Mouse (Mus musculus): ENCODE data around the gene Lman2l. TPM values are rescaled to one million over a fixed set of nuclear protein-coding genes. Genes with fewer than 3 reads are reported as not detected.

Lman2l gene
- polyA plus RNA-seq, 1 experiment from 2014 or later = 68.2 TPM

DNA sequence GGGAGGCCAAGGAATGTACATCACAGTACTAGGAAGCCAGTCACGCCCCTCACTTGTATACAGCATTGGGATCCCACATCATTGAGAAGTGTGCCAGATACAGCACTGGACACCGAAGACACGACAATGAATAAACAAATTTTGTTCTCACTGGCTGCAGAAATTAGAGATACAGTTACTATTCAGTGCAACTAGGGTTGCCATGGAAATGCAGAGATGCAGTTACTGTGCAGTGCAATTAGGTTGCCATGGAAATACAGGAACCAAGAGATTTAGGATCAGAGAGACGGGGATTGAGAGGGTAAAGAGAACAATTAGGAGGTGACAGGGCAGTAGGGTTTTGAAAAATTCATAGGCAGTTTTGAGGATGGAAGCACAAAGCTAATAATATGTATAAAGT is 43.6 kb downstream of the Lman2l start:
- Histone ChIP-seq H3K36me3 (no peaks in the 10 kb centered on the region), H3K4me3 (no peak overlapping the region), H3K4me2 (replicated peaks) (no peak overlapping the region), H3K9ac (no peak overlapping the region), H3K27me3 (no peaks in the 10 kb centered on the region), H3K27ac (no peak overlapping the region), H3K9me3 (no peaks in the 10 kb centered on the region), H3K4me1 (no peaks in the 10 kb centered on the region)
- WGBS = 64% methylated on average over 4 of the region's 4 CpGs
- no peak for ATAC-seq (ENCODE audit: insufficient number of reproducible peaks, insufficient read depth, low FRiP score, low TSS enrichment)

DNA sequence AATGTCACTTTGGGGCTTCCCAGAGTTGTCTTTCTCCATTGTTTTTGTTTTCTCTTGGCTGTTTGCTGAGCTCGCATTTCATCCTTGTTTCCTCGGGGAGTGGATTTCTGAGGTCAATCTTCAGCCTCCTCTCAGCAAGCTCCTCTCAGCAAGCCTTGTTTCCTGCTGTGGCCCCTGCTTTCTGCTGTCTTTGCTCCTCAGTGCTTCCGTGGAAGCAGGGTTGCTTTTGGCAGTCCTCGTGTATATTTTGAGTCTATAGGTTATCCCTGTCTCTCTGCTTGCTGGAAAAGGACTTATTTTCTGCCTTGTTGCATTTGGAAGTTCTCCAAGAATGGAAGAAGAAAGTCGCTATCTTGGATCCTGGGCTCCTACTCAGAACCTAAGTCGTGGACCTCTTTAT is 48.0 kb downstream of the Lman2l start:
- Histone ChIP-seq H3K4me2 (replicated peaks) (no peak overlapping the region), H3K4me1 (no peaks in the 10 kb centered on the region), H3K9me3 (no peaks in the 10 kb centered on the region), H3K27ac (no peak overlapping the region), H3K9ac (no peak overlapping the region), H3K27me3 (no peaks in the 10 kb centered on the region), H3K36me3 (no peaks in the 10 kb centered on the region), H3K4me3 (no peak overlapping the region)
- ATAC-seq (ENCODE audit: insufficient number of reproducible peaks, insufficient read depth, low FRiP score, low TSS enrichment) = no peak
- WGBS = 21% methylated on average over 6 of the region's 6 CpGs

DNA sequence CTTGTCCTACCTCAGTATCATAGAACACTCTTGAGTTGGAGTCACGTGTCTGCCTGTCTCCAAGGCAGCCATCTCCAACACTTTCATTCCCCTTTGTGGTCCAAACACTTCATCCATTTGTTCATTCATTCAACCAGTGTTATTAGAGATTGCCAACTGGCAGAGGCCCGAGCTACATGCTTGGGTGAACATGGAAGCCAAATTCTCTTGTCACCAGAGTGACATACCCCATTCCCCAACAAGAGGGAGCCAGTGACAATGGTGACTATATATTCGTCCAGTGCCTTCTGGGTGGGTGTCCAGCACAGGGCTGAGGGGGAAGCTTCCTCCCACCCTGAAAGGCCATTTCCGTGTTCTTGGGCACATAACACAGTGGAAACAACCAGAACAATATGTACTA is 65.5 kb downstream of the Lman2l start:
- no peaks in the 10 kb centered on the region for H3K4me1 ChIP-seq
- no peak overlapping the region for H3K4me2 ChIP-seq (replicated peaks)
- H3K9me3 ChIP-seq = no peaks in the 10 kb centered on the region
- no peak overlapping the region for H3K27ac ChIP-seq
- H3K4me3 ChIP-seq = no peak overlapping the region
- H3K9ac ChIP-seq = no peak overlapping the region
- ATAC-seq (ENCODE audit: insufficient number of reproducible peaks, insufficient read depth, low FRiP score, low TSS enrichment) = no peak
- no peaks in the 10 kb centered on the region for H3K36me3 ChIP-seq
- H3K27me3 ChIP-seq = no peaks in the 10 kb centered on the region
- 66% methylated on average over 4 of the region's 4 CpGs for WGBS

DNA sequence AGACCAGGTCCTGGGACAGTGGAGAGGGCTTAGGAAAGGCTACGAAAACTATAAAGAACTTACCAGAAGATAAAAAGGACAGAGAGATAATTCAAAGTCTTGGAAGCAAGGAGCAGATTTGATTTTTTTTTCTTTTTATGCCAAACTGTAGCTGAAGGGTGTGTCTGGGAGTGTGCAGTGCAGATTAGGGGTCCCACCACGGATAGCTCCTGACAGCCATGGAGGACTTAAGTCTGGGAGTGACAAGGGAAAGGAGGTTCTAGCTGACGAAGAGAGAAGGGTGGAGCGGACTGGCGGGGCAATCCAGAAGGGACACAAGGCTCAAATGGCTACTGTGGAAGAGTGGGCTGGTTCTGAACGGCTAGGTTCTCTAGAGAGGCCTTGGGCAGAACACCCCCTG is 66.2 kb downstream of the Lman2l start:
- H3K4me1 ChIP-seq = no peaks in the 10 kb centered on the region
- no peak overlapping the region for H3K9ac ChIP-seq
- H3K36me3 ChIP-seq = no peaks in the 10 kb centered on the region
- H3K9me3 ChIP-seq = no peaks in the 10 kb centered on the region
- no peak overlapping the region for H3K4me3 ChIP-seq
- 79% methylated on average over 6 of the region's 6 CpGs for WGBS
- H3K27me3 ChIP-seq = no peaks in the 10 kb centered on the region
- ATAC-seq (ENCODE audit: insufficient number of reproducible peaks, insufficient read depth, low FRiP score, low TSS enrichment) = no peak
- H3K4me2 ChIP-seq (replicated peaks) = no peak overlapping the region
- no peak overlapping the region for H3K27ac ChIP-seq

DNA sequence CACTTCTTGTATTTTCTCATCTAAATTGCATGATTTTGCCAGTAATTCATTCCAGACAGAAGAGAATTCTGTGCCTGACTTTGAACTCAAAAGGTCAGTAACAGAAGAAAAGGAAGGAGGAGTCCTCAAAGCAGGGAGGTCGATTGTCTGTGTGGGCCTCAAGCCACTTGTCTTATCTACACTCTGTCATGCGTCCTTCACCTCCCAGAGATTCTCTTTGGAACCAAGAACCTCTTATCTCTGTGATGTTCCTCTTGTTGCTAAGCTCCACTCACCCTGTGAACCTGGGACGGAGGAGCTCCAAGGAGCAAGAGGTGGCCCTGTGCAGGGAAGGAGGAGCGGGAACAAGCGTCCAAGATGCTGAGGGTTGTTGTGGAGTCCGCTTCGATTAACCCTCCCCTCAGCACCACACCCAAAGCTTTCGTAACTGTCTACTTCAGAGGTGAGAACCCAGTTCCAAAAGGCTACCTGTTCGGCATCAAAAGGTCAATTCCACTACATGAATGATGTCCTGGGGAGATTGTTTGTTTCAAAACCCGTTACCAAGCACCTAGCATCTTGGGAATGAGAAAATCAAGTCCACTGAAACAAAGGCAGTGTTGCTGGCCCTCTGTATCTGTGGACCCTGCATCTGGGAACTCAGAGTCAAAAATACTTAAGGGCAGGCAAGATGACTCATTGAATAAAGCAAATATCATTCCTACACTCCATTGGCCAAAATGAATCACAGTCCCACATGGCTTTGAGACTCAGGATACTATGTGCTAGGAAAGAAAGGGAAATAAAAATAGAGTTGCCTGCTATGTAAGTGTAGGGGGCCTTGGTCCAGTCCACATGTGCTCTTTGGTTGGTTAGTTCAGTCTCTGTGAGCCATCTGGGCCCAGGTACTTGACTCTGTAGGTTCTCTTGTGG is 72.9 kb downstream of the Lman2l start, which contains the start of gene Fer1l5:
Gene Fer1l5, plus strand, starts transcription at position 358 of the 912 bp plus-strand sequence.
- Histone ChIP-seq H3K27ac (no peak within 1 kb of the TSS), H3K36me3 (no peaks in the 10 kb centered on the region), H3K27me3 (no peaks in the 10 kb centered on the region), H3K9me3 (no peaks in the 10 kb centered on the region), H3K9ac (no peak within 1 kb of the TSS), H3K4me2 (replicated peaks) (no peak within 1 kb of the TSS), H3K4me3 (no peak within 1 kb of the TSS), H3K4me1 (peaks cover 10% of the 10 kb centered on the region)
- WGBS = 78% methylated on average over 10 of the region's 10 CpGs
- no peak for ATAC-seq (ENCODE audit: insufficient number of reproducible peaks, insufficient read depth, low FRiP score, low TSS enrichment)

DNA sequence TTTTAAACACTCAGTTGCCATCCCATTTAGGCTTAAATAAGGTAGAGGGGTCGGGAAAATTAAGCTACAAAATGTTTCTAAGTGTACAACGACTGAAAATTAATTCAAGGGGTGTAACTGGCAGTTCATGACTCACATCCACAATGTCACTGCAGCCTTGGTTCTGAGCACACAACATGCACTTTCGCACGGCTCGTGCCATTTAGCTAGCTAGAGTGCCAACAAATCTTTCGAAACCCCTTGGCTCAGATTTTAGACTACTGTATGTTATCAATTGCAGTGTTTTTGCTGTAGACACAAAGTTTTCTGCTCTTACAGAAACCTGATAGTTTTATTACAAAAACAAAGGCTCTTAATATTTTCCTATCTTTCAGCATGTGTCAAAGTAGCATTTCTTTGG is 74.2 kb downstream of the Lman2l start:
- peaks cover 14% of the 10 kb centered on the region for H3K4me1 ChIP-seq
- no peaks in the 10 kb centered on the region for H3K9me3 ChIP-seq
- H3K4me3 ChIP-seq = no peak overlapping the region
- H3K9ac ChIP-seq = no peak overlapping the region
- peaks cover 5% of the 10 kb centered on the region; the same call in 1 of the 2 replicates for H3K36me3 ChIP-seq
- no peak overlapping the region for H3K27ac ChIP-seq
- no peaks in the 10 kb centered on the region for H3K27me3 ChIP-seq
- ATAC-seq (ENCODE audit: insufficient number of reproducible peaks, insufficient read depth, low FRiP score, low TSS enrichment) = no peak
- no peak overlapping the region for H3K4me2 ChIP-seq (replicated peaks)
- WGBS = 84% methylated on average over 6 of the region's 6 CpGs

Other genes with a start within 250 kb of the Lman2l start
- gene Uggt1, start 200.6 kb downstream of the Lman2l start, polyA plus RNA-seq (2016; fragmentation: Nextera tagmentation; extraction: Ambion mirVana) = 52.7 and 54.7 TPM in 2 replicates
- gene Neurl3, start 170.6 kb downstream of the Lman2l start, polyA plus RNA-seq (2016; fragmentation: Nextera tagmentation; extraction: Ambion mirVana) = 0.80 and 0.90 TPM in 2 replicates
- 5.1 and 5.8 TPM in 2 replicates for gene Arid5a, start 137.5 kb downstream of the Lman2l start, polyA plus RNA-seq (2016; fragmentation: Nextera tagmentation; extraction: Ambion mirVana)
- 54.1 and 58.7 TPM in 2 replicates for gene Kansl3, start 76.1 kb downstream of the Lman2l start, polyA plus RNA-seq (2016; fragmentation: Nextera tagmentation; extraction: Ambion mirVana)
- gene Fer1l5, start 73.0 kb downstream of the Lman2l start, polyA plus RNA-seq (2016; fragmentation: Nextera tagmentation; extraction: Ambion mirVana) = 1.3 and 2.1 TPM in 2 replicates
- 15.3 and 16.1 TPM in 2 replicates for gene Cnnm4, start 26.3 kb upstream of the Lman2l start, polyA plus RNA-seq (2016; fragmentation: Nextera tagmentation; extraction: Ambion mirVana)
- gene Cnnm3, start 66.6 kb upstream of the Lman2l start, polyA plus RNA-seq (2016; fragmentation: Nextera tagmentation; extraction: Ambion mirVana) = 4.3 and 5.6 TPM in 2 replicates
- 19.2 and 24.0 TPM in 2 replicates for gene Ankrd23, start 91.6 kb upstream of the Lman2l start, polyA plus RNA-seq (2016; fragmentation: Nextera tagmentation; extraction: Ambion mirVana)
- 0.49 TPM in 1 of 2 replicates, not detected in the other for gene Gm42417, start 94.2 kb upstream of the Lman2l start, polyA plus RNA-seq (2016; fragmentation: Nextera tagmentation; extraction: Ambion mirVana)
- 20.4 and 23.9 TPM in 2 replicates for gene Ankrd39, start 102.2 kb upstream of the Lman2l start, polyA plus RNA-seq (2016; fragmentation: Nextera tagmentation; extraction: Ambion mirVana)
- 29.3 and 29.4 TPM in 2 replicates for gene Sema4c, start 113.1 kb upstream of the Lman2l start, polyA plus RNA-seq (2016; fragmentation: Nextera tagmentation; extraction: Ambion mirVana)
- 0.41 and 1.2 TPM in 2 replicates for gene Fam178b, start 237.9 kb upstream of the Lman2l start, polyA plus RNA-seq (2016; fragmentation: Nextera tagmentation; extraction: Ambion mirVana)
- 471 and 489 TPM in 2 replicates for gene Cox5b, start 246.2 kb upstream of the Lman2l start, polyA plus RNA-seq (2016; fragmentation: Nextera tagmentation; extraction: Ambion mirVana)

Measured in embryonic facial prominence, embryonic 12.5 days (tissue).